Mouse (Mus musculus) hindbrain, embryonic 16.5 days (tissue): Measurements from ENCODE around the gene Myl7. TPM values are rescaled to one million over a fixed set of nuclear protein-coding genes. Genes with fewer than 3 reads are reported as not detected.
A peak's percentile ranks its signal among the peaks of the same experiment; 100 is the strongest.
"Not testable (repeated sequence)": the region's sequence is repeated elsewhere in the genome, so short reads cannot be mapped to it uniquely, and the experiment has no call there.

Source experiments
- ATAC-seq: fragments of 200-750 bp; cut with Nextera tagmentation; 2 replicates; pipeline ENCODE4 v1.8.0; 2017; ENCODE audit warnings: moderate TSS enrichment, moderate library complexity
- H3K27ac ChIP-seq: fragments of 300-500 bp; sonication (generic); 2 replicates; pipeline ENCODE4 v1.5.1; 2014; ENCODE audit warnings: low read depth, mild to moderate bottlenecking, control low read depth, low read length, moderate library complexity
- H3K27me3 ChIP-seq: fragments of 300-500 bp; sonication (generic); replicated peaks from 2 replicates; pipeline ENCODE4 v1.6.1; 2014; ENCODE audit warnings: low read length; ENCODE audit not compliant: control insufficient read depth, insufficient read depth
- H3K36me3 ChIP-seq: fragments of 300-500 bp; sonication (generic); 2 replicates; pipeline ENCODE4 v1.6.1; 2014; ENCODE audit warnings: mild to moderate bottlenecking, low read length, moderate library complexity, mixed read lengths; ENCODE audit not compliant: control insufficient read depth, insufficient read depth
- H3K4me1 ChIP-seq: fragments of 300-500 bp; sonication (generic); 2 replicates; pipeline ENCODE4 v1.6.1; 2014; ENCODE audit warnings: low read depth, low read length; ENCODE audit not compliant: control insufficient read depth, insufficient read depth
- H3K4me2 ChIP-seq: fragments of 300-500 bp; sonication (generic); 2 replicates; pipeline ENCODE4 v1.6.1; 2014; ENCODE audit warnings: mild to moderate bottlenecking, low read length, control low read depth, moderate library complexity
- H3K4me3 ChIP-seq: fragments of 300-500 bp; sonication (generic); 2 replicates; pipeline ENCODE4 v1.5.1; 2014; ENCODE audit warnings: mild to moderate bottlenecking, low read length, control low read depth, moderate library complexity
- H3K9ac ChIP-seq: fragments of 300-500 bp; sonication (generic); 2 replicates; pipeline ENCODE4 v1.6.1; 2014; ENCODE audit warnings: low read depth, mild to moderate bottlenecking, control low read depth, low read length, moderate library complexity
- H3K9me3 ChIP-seq: fragments of 300-500 bp; sonication (generic); 2 replicates; pipeline ENCODE4 v1.6.1; 2014; ENCODE audit warnings: mild to moderate bottlenecking, low read length, moderate library complexity; ENCODE audit not compliant: control insufficient read depth
- WGBS: fragments of 180-500 bp; shearing (Covaris S2); extraction: QIAGEN DNeasy Blood & Tissue Kit; methylation state at CpG from one replicate; pipeline ENCODE4 v1.1.7; 2014; 5-methylcytosine and 5-hydroxymethylcytosine counted together
- polyA plus RNA-seq: library from polyadenylated mRNA; unstranded; fragments of >200 nt; fragmentation: Nextera tagmentation; extraction: Ambion mirVana; gene quantifications from 2 replicates; pipeline ENCODE4 v1.2.1, GENCODE M21; 2015

The Myl7 gene
- polyA plus RNA-seq, 1 experiment from 2014 or later: not detected

DNA sequence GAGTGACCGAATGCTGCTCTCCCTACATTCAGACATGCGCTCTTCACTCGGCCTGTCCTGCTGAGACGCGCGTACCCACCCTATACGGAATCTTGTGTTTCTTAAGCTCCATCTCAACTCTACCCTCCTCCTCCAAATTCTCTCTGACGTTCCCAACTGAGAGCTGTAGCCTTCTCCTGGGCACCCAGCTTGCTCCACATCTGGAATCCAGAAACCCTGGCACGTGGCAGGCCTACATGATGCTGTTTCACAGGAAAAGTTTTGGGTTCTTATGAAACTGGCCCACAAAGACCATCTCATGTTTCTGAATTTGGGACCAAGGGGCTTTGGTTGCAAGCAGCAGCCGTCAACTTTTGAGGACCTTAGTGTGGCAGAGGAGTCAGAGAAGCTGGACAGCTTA, 704 bp upstream of the Myl7 start:
- no peak for ATAC-seq
- H3K4me1 ChIP-seq: peaks cover 12% of the 10 kb centered on the region
- no peak overlapping the region for H3K4me2 ChIP-seq
- H3K4me3 ChIP-seq: no peak overlapping the region
- WGBS: 89% methylated on average over 10 of the region's 10 CpGs
- peaks cover 3% of the 10 kb centered on the region for H3K27me3 ChIP-seq
- H3K27ac ChIP-seq: no peak overlapping the region
- no peak overlapping the region for H3K9ac ChIP-seq
- H3K36me3 ChIP-seq: no peaks in the 10 kb centered on the region
- H3K9me3 ChIP-seq: no peaks in the 10 kb centered on the region

DNA sequence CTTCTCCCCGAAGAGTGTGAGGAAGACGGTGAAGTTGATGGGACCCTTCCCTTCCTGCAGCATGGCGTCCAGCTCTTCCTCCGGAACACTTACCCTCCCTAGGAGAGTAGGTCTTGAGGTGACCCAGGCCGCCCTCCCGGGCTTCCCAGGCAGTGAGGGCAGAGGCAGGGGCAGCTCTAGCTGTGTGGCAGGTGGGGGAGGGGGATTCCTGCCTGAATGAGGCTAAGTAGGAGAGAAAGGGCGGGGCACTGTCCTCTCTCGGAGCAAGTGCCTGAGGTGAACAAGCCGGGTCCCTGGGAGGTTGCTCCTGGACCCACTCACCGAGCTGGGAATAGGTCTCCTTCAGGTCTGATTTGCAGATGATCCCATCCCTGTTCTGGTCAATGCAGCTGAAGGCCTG, 743 bp downstream of the Myl7 start:
- Histone ChIP-seq H3K9ac (peak overlapping the region; percentile 9; the same call in 1 of the 2 replicates), H3K4me1 (peaks cover 12% of the 10 kb centered on the region), H3K36me3 (no peaks in the 10 kb centered on the region), H3K27ac (no peak overlapping the region), H3K4me3 (no peak overlapping the region), H3K9me3 (no peaks in the 10 kb centered on the region), H3K4me2 (no peak overlapping the region), H3K27me3 (peaks cover 3% of the 10 kb centered on the region)
- 25% methylated on average over 10 of the region's 10 CpGs for WGBS
- ATAC-seq: no peak

DNA sequence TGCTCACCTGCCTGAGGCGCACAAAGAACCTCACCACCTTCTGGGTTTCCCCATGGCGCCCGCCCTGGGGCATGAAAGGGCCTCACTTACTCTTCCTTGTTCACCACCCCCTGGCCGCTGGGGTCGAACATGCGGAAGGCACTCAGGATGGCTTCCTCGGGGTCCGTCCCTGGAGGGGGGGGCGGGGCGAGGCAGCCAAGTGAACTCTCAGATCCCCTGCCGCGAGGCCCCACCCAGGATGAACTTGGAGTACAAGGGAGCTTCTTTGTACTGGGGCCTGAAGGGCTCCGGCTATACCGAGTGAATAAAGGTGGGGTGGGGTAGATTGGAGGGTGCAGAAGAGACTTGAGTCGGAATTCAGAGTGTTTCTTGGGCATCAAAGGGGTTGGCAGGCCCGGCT, 1.4 kb downstream of the Myl7 start:
- Histone ChIP-seq H3K36me3 (no peaks in the 10 kb centered on the region), H3K4me1 (peaks cover 12% of the 10 kb centered on the region), H3K27ac (no peak overlapping the region), H3K9ac (no peak overlapping the region; the same call in 1 of the 2 replicates), H3K4me3 (no peak overlapping the region), H3K4me2 (no peak overlapping the region), H3K9me3 (no peaks in the 10 kb centered on the region), H3K27me3 (peaks cover 3% of the 10 kb centered on the region)
- WGBS: 12% methylated on average over 13 of the region's 16 CpGs
- ATAC-seq: no peak

DNA sequence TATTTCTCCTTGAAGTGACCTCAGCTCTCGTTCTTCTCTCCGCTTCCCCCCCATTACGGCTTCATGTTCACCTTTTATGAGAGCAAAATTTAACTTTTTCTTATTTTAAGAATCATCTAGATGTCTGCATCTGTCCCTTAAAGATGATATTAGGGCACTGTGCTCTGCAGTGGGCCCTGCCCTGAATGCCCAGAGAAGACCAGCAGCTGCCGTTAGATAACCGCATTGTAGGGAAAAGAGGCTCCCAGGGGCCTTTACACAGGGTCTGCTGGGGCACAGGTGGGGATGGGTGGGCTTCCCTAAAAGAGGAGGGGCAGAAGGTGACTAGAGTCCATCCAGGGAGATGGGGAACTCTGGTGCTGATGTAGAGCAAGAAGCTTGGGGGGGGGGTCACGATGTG, 4.8 kb downstream of the Myl7 start:
- 68% methylated on average over 6 of the region's 6 CpGs for whole genome bisulfite sequencing
- no peak for ATAC-seq
- no peaks in the 10 kb centered on the region for H3K4me1 ChIP-seq

DNA sequence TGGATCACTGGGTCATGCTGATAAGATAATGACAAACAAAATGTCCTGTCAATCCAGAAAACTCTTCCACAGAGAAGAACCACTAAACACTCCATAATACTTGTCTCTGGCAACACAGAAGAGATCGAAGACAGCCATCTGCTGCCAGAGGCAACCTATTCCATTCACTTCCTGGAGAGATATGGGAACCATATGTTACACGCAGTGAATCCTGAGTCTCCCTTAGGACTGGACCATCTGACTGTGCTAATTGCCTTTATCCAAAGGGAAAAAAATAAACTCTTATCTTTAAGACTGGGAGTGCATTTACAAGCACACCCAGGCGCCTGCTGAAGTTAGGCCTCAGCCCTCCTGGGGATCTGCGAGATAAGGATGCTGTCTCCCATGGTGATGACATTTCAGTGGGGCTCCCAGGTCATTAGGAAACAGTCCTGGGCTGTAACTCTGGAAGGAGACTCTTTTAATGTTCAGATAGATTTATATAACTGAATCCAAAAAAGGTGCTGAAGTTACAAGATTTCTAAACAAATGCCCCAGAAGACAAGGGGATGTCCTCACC, 5.7 kb downstream of the Myl7 start:
- no peak overlapping the region for H3K27ac ChIP-seq
- no peaks in the 10 kb centered on the region for H3K9me3 ChIP-seq
- no peak overlapping the region for H3K4me3 ChIP-seq
- H3K4me1 ChIP-seq: no peaks in the 10 kb centered on the region
- no peak overlapping the region for H3K4me2 ChIP-seq
- WGBS: 38% methylated on average over 4 of the region's 4 CpGs
- ATAC-seq: no peak
- H3K9ac ChIP-seq: no peak overlapping the region
- peaks cover 2% of the 10 kb centered on the region for H3K27me3 ChIP-seq
- no peaks in the 10 kb centered on the region for H3K36me3 ChIP-seq

More for the DNA sequence above, 4.8 kb downstream of the Myl7 start:
- no peak overlapping the region for H3K4me2 ChIP-seq
- H3K9ac ChIP-seq: no peak overlapping the region
- no peak overlapping the region for H3K27ac ChIP-seq
- no peak overlapping the region for H3K4me3 ChIP-seq
- H3K36me3 ChIP-seq: no peaks in the 10 kb centered on the region
- H3K9me3 ChIP-seq: no peaks in the 10 kb centered on the region
- H3K27me3 ChIP-seq: peaks cover 3% of the 10 kb centered on the region

DNA sequence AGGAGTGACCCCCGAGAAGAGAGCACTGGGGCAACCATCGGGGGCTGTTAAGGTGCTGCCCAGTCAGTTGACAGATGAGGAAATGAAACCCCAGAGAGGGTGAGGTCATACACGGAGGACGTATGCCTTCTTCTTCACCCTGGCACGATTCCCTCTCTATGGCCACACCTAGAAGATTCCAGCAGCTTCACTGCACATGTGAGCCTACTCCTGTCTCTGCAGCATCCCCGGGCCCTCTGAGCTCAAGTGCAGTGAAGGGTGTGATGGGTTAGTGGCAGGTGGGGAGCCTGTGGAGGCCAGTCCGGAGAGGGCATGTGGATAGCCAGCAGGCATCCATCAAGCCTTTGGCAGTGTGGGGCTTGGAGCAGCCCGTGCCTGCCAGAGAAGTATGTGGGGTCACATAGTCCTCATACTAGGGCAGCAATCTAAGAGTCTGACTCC, 6.4 kb downstream of the Myl7 start:
- peak; percentile 34; the same call in 1 of the 2 replicates for ATAC-seq
- WGBS: 53% methylated on average over 8 of the region's 8 CpGs
- Histone ChIP-seq H3K4me2 (no peak overlapping the region), H3K27me3 (no peaks in the 10 kb centered on the region), H3K27ac (peak overlapping the region; percentile 9; the same call in 1 of the 2 replicates), H3K4me3 (no peak overlapping the region), H3K9ac (no peak overlapping the region), H3K4me1 (peaks cover 3% of the 10 kb centered on the region), H3K36me3 (no peaks in the 10 kb centered on the region), H3K9me3 (no peaks in the 10 kb centered on the region)

DNA sequence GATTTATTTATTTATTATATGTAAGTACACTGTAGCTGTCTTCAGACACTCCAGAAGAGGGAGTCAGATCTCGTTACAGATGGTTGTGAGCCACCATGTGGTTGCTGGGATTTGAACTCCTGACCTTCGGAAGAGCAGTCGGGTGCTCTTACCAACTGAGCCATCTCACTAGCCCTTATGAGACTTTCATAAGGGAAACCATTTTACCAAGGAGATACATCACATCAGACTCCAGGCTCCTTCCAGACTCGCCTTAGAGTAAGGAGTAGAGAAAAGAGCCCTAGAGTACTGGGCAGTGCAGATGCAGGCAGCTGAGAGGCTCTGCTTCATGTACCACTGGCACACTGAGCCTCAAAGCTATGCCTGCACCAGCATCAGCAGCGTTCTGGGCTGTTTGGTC, 10.0 kb downstream of the Myl7 start:
- H3K9ac ChIP-seq, H3K27me3 ChIP-seq, ATAC-seq, H3K9me3 ChIP-seq, H3K36me3 ChIP-seq, H3K4me1 ChIP-seq, H3K4me3 ChIP-seq, H3K4me2 ChIP-seq, H3K27ac ChIP-seq: not testable (repeated sequence)
- 68% methylated on average over 5 of the region's 5 CpGs for WGBS

DNA sequence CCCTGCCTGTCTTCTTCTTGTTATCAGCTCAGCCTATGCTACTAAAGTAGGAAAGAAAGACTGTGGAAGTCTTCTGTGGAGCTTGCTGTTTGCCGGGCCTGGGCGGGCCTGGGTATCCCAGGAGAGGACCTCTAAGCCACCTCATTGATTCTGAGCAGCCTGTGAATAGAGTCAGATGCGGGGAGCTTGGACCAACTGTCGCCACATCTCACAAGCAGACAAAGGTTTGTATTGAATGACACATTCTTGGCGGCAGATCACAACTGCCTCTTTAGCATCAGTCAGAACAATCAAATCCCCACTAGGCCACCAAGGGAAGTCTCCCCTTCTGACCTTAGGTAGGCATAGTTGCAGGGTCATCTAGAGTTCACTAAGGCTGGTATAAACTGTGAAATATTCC, 11.3 kb downstream of the Myl7 start:
- no peak overlapping the region for H3K4me3 ChIP-seq
- whole genome bisulfite sequencing: 18% methylated on average over 5 of the region's 5 CpGs
- no peaks in the 10 kb centered on the region for H3K27me3 ChIP-seq
- H3K4me2 ChIP-seq: no peak overlapping the region
- no peak overlapping the region for H3K27ac ChIP-seq
- no peak overlapping the region for H3K9ac ChIP-seq
- no peaks in the 10 kb centered on the region for H3K9me3 ChIP-seq
- peaks cover 4% of the 10 kb centered on the region for H3K4me1 ChIP-seq
- no peak for ATAC-seq
- H3K36me3 ChIP-seq: no peaks in the 10 kb centered on the region

DNA sequence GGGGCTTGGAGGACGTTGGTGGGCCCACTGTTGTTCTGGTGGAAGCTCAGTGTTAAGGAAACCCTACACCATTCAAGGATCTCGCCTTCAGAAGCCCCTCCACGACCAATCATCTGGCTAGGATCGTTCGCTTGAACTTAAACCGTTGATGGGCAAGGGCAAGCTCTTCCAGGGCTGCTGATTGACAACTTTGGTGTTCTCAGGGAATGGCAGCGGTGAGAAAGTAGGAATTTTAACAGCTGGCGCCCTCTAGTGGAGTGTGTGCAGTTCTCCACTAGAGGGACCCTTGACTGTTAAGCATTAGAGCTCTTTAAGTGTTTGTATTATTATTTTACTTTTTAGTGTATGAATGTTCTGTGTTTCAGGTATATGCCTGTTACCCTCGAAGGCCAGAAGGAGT, 12.4 kb downstream of the Myl7 start:
- peaks cover 4% of the 10 kb centered on the region for H3K4me1 ChIP-seq
- 21% methylated on average over 9 of the region's 9 CpGs for WGBS

DNA sequence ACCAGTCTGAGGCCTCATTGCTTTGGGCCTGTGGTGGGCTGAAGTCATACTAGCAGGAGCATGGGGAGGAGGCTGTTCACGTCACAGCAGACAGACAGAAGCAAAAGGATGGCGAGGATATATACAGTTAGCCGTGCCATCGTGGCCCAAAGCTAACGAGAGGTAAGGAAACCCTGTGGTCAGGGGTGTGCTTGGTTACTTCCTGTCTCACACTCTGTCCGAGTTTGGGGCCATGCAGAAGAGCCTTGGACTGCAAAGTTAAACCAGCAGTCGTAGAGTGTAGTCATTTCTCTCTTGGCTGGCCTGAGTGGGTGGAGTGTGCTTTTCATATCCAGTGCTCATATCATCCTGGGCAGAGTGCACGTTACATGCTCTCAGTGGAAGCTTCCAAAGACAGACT, 16.1 kb downstream of the Myl7 start:
- H3K36me3 ChIP-seq: no peaks in the 10 kb centered on the region
- ATAC-seq: no peak
- no peaks in the 10 kb centered on the region for H3K9me3 ChIP-seq
- no peak overlapping the region for H3K27ac ChIP-seq
- 74% methylated on average over 8 of the region's 8 CpGs for WGBS
- no peaks in the 10 kb centered on the region for H3K27me3 ChIP-seq
- no peak overlapping the region for H3K9ac ChIP-seq
- H3K4me2 ChIP-seq: no peak overlapping the region
- H3K4me1 ChIP-seq: peaks cover 9% of the 10 kb centered on the region
- no peak overlapping the region for H3K4me3 ChIP-seq

More for the DNA sequence above, 12.4 kb downstream of the Myl7 start:
- Histone ChIP-seq H3K36me3 (no peaks in the 10 kb centered on the region), H3K27ac (no peak overlapping the region), H3K4me2 (no peak overlapping the region), H3K9ac (peak overlapping the region; percentile 8; the same call in 1 of the 2 replicates), H3K27me3 (no peaks in the 10 kb centered on the region), H3K9me3 (no peaks in the 10 kb centered on the region), H3K4me3 (no peak overlapping the region)
- ATAC-seq: no peak
